Mouse (Mus musculus) right cerebral cortex, postnatal 10 days (tissue): ENCODE measurements at regions not wholly inside any gene's neighbourhood (a gene's known extent, or its start where the extent isn't known, plus 50 kb on each side); places are given as distances from the start of the nearest gene placed in this dataset.

Source experiments
- DNase-seq, 2 experiments: peaks; one replicate each; pipeline ENCODE4 v3.0.0; 2021; ENCODE audit warnings: low spot score in 2 of 2

GRCm38 (mm10) chr5:119214937-119215336 is 455.5 kb upstream of the Tbx3 start:
- DNase-seq: no peak

GRCm38 (mm10) chr5:119215364-119215763 is 455.1 kb upstream of the Tbx3 start:
- no peak for DNase-seq

GRCm38 (mm10) chr5:119216146-119216545 is 454.3 kb upstream of the Tbx3 start:
- no peak for DNase-seq

- no peak for DNase-seq
Observed at GRCm38 (mm10) chr5:119217077-119217476, 453.4 kb upstream of the Tbx3 start.

GRCm38 (mm10) chr5:119228691-119229090 is 441.8 kb upstream of the Tbx3 start:
- no peak for DNase-seq

GRCm38 (mm10) chr5:119232941-119233340 is 437.5 kb upstream of the Tbx3 start:
- no peak for DNase-seq

GRCm38 (mm10) chr5:119235884-119236283 is 434.6 kb upstream of the Tbx3 start:
- DNase-seq: peak in 1 of 2 experiments; percentile 39

GRCm38 (mm10) chr5:119246824-119247223 is 423.6 kb upstream of the Tbx3 start:
- DNase-seq: peak; percentile 73 to 84

- DNase-seq: no peak
Observed at GRCm38 (mm10) chr5:119248626-119249025, 421.8 kb upstream of the Tbx3 start.

GRCm38 (mm10) chr5:119249124-119249718 is 421.2 kb upstream of the Tbx3 start:
- DNase-seq: no peak

GRCm38 (mm10) chr5:119251311-119252047 is 419.0 kb upstream of the Tbx3 start:
- no peak for DNase-seq

GRCm38 (mm10) chr5:119257374-119258120 is 412.9 kb upstream of the Tbx3 start:
- no peak for DNase-seq

GRCm38 (mm10) chr5:119258831-119259230 is 411.6 kb upstream of the Tbx3 start:
- DNase-seq: no peak

GRCm38 (mm10) chr5:119265149-119265890 is 405.1 kb upstream of the Tbx3 start:
- peak; percentile 70 to 71 for DNase-seq

GRCm38 (mm10) chr5:119271234-119271852 is 399.1 kb upstream of the Tbx3 start:
- no peak for DNase-seq

GRCm38 (mm10) chr5:119273203-119273602 is 397.3 kb upstream of the Tbx3 start:
- DNase-seq: no peak

GRCm38 (mm10) chr5:119273615-119274014 is 396.9 kb upstream of the Tbx3 start:
- no peak for DNase-seq

GRCm38 (mm10) chr5:119274817-119275494 is 395.5 kb upstream of the Tbx3 start:
- no peak for DNase-seq

- no peak for DNase-seq
Observed at GRCm38 (mm10) chr5:119280146-119280545, 390.3 kb upstream of the Tbx3 start.

GRCm38 (mm10) chr5:119289808-119290207 is 380.7 kb upstream of the Tbx3 start:
- DNase-seq: no peak

GRCm38 (mm10) chr5:119292323-119292722 is 378.1 kb upstream of the Tbx3 start:
- no peak for DNase-seq
